Mouse (Mus musculus) stomach, embryonic 14.5 days (tissue): ENCODE results near the gene Hacl1. TPM values are rescaled to one million over a fixed set of nuclear protein-coding genes. Genes with fewer than 3 reads are reported as not detected.
"Not testable (repeated sequence)": the region's sequence is repeated elsewhere in the genome, so short reads cannot be mapped to it uniquely, and the experiment has no call there.

ENCODE experiments used
- ATAC-seq: fragments of 200-750 bp; cut with Nextera tagmentation; 2 replicates; pipeline ENCODE4 v1.8.0; 2017; ENCODE audit warnings: low read depth, moderate TSS enrichment; ENCODE audit not compliant: insufficient number of reproducible peaks, insufficient read depth, low FRiP score
- H3K27ac ChIP-seq: fragments of 300-500 bp; sonication (generic); 2 replicates; pipeline ENCODE4 v1.5.1; 2014; ENCODE audit warnings: mild to moderate bottlenecking, low read length, moderate library complexity, mixed read lengths
- H3K27me3 ChIP-seq: fragments of 300-500 bp; sonication (generic); 2 replicates; pipeline ENCODE4 v1.6.1; 2014; ENCODE audit warnings: low read length, control low read depth, mixed read lengths; ENCODE audit not compliant: control insufficient read depth, insufficient read depth
- H3K36me3 ChIP-seq: fragments of 300-500 bp; sonication (generic); 2 replicates; pipeline ENCODE4 v1.6.1; 2014; ENCODE audit warnings: mild to moderate bottlenecking, control low read depth, low read length, moderate library complexity, mixed read lengths; ENCODE audit not compliant: control insufficient read depth, insufficient read depth
- H3K4me1 ChIP-seq: fragments of 300-500 bp; sonication (generic); 2 replicates; pipeline ENCODE4 v1.6.1; 2014; ENCODE audit warnings: low read length, control low read depth, mixed read lengths; ENCODE audit not compliant: control insufficient read depth, insufficient read depth
- H3K4me2 ChIP-seq: fragments of 300-500 bp; sonication (generic); replicated peaks from 2 replicates; pipeline ENCODE4 v1.6.1; 2014; ENCODE audit warnings: low read depth, low read length, control low read depth
- H3K4me3 ChIP-seq: fragments of 300-500 bp; sonication (generic); 2 replicates; pipeline ENCODE4 v1.5.1; 2014; ENCODE audit warnings: low read depth, low read length, control low read depth
- H3K9ac ChIP-seq: fragments of 300-500 bp; sonication (generic); replicated peaks from 2 replicates; pipeline ENCODE4 v1.6.1; 2014; ENCODE audit warnings: low read depth, mild to moderate bottlenecking, control low read depth, low read length, moderate library complexity, mixed read lengths
- H3K9me3 ChIP-seq: fragments of 300-500 bp; sonication (generic); 2 replicates; pipeline ENCODE4 v1.6.1; 2016; ENCODE audit warnings: low read depth, low read length, control low read depth; ENCODE audit not compliant: control insufficient read depth
- WGBS: fragments of 180-500 bp; shearing (Covaris S2); extraction: QIAGEN DNeasy Blood & Tissue Kit; methylation state at CpG from one replicate; pipeline ENCODE4 v1.1.7; 2014; 5-methylcytosine and 5-hydroxymethylcytosine counted together
- polyA plus RNA-seq: library from polyadenylated mRNA; unstranded; fragments of >200 nt; fragmentation: Nextera tagmentation; extraction: Ambion mirVana; gene quantifications from 2 replicates; pipeline ENCODE4 v1.2.1, GENCODE M21; 2014

The Hacl1 gene
- polyA plus RNA-seq, 1 experiment from 2014 or later = 11.1 TPM

GRCm38 (mm10) chr14:31622748-31623147 lies 18.3 kb downstream of the Hacl1 start:
- Histone ChIP-seq H3K4me1 (no peaks in the 10 kb centered on the region), H3K4me3 (no peak overlapping the region), H3K36me3 (no peaks in the 10 kb centered on the region), H3K9ac (no peak overlapping the region), H3K27ac (no peak overlapping the region), H3K4me2 (no peak overlapping the region), H3K9me3 (no peaks in the 10 kb centered on the region), H3K27me3 (no peaks in the 10 kb centered on the region)
- 83% methylated on average over 12 of the region's 12 CpGs for WGBS
- ATAC-seq = no peak

GRCm38 (mm10) chr14:31620591-31621223 lies 20.4 kb downstream of the Hacl1 start:
- WGBS = 64% methylated on average over 9 of the region's 9 CpGs
- no peak for ATAC-seq
- H3K9ac ChIP-seq = no peak overlapping the region
- H3K4me2 ChIP-seq = no peak overlapping the region
- no peak overlapping the region for H3K4me3 ChIP-seq
- no peaks in the 10 kb centered on the region for H3K9me3 ChIP-seq
- H3K27me3 ChIP-seq = no peaks in the 10 kb centered on the region
- H3K36me3 ChIP-seq = no peaks in the 10 kb centered on the region
- H3K27ac ChIP-seq = no peak overlapping the region
- no peaks in the 10 kb centered on the region for H3K4me1 ChIP-seq

DNA sequence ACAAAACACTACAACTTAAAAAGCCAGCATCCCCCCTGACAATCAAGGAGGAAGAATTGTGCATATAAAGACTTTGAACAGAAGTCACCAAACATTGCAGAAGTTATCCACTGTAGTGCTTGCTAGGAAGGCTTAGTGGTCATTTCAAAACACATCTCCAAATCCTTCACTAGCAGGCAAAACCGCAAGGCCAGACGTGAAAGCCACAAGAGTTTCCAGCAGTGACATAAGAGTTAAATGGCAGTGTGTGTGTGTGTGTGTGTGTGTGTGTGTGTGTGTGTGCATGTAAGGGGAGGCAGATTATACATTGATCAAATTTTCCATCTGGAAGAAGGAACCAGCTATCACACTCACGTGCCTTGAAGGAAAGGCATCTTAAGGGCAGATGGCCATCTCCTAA lies 23.1 kb downstream of the Hacl1 start:
- WGBS = 70% methylated on average over 3 of the region's 3 CpGs
- no peak overlapping the region for H3K4me2 ChIP-seq
- H3K4me3 ChIP-seq = no peak overlapping the region
- no peaks in the 10 kb centered on the region for H3K27me3 ChIP-seq
- no peak overlapping the region for H3K9ac ChIP-seq
- H3K9me3 ChIP-seq = no peaks in the 10 kb centered on the region
- H3K36me3 ChIP-seq = no peaks in the 10 kb centered on the region
- no peaks in the 10 kb centered on the region for H3K4me1 ChIP-seq
- H3K27ac ChIP-seq = no peak overlapping the region
- no peak for ATAC-seq

GRCm38 (mm10) chr14:31617204-31617603 lies 23.9 kb downstream of the Hacl1 start:
- no peaks in the 10 kb centered on the region for H3K27me3 ChIP-seq
- no peaks in the 10 kb centered on the region for H3K9me3 ChIP-seq
- H3K27ac ChIP-seq = no peak overlapping the region
- H3K4me3 ChIP-seq = no peak overlapping the region
- no peak overlapping the region for H3K4me2 ChIP-seq
- no peak overlapping the region for H3K9ac ChIP-seq
- ATAC-seq = no peak
- H3K36me3 ChIP-seq = no peaks in the 10 kb centered on the region
- H3K4me1 ChIP-seq = no peaks in the 10 kb centered on the region
- 87% methylated on average over 9 of the region's 9 CpGs for WGBS

GRCm38 (mm10) chr14:31613671-31614070 lies 27.4 kb downstream of the Hacl1 start:
- Histone ChIP-seq H3K4me3 (no peak overlapping the region), H3K9ac (no peak overlapping the region), H3K27ac (no peak overlapping the region), H3K9me3 (no peaks in the 10 kb centered on the region), H3K36me3 (no peaks in the 10 kb centered on the region), H3K27me3 (no peaks in the 10 kb centered on the region), H3K4me2 (no peak overlapping the region), H3K4me1 (no peaks in the 10 kb centered on the region)
- ATAC-seq = no peak
- WGBS = 86% methylated on average over 5 of the region's 5 CpGs

GRCm38 (mm10) chr14:31611986-31612385 lies 29.1 kb downstream of the Hacl1 start:
- no peak for ATAC-seq
- no peak overlapping the region for H3K4me2 ChIP-seq
- no peak overlapping the region for H3K9ac ChIP-seq
- no peaks in the 10 kb centered on the region for H3K9me3 ChIP-seq
- WGBS = 64% methylated on average over 4 of the region's 4 CpGs
- H3K36me3 ChIP-seq = no peaks in the 10 kb centered on the region
- no peaks in the 10 kb centered on the region for H3K27me3 ChIP-seq
- H3K4me3 ChIP-seq = no peak overlapping the region
- H3K27ac ChIP-seq = no peak overlapping the region
- H3K4me1 ChIP-seq = no peaks in the 10 kb centered on the region

DNA sequence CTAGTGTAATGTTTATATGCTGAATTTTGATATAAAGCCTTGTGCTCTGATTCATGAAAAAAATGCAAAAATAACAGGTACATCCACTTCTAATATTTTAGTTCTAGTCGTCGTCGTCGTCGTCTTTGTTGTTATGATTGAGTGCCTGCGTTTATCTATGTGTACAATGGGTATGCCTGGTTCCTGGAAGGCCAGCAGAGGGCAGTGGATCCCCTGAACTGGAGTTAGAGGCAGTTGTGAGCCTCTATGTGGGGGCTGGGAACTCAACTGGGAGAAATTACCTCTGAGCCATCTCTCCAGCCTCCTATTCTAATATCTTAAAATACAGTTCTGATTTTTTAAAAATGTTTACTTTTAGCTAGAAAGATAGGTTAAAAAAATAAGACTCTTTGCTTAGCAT lies 35.6 kb downstream of the Hacl1 start:
- Histone ChIP-seq H3K27ac (no peak overlapping the region), H3K36me3 (no peaks in the 10 kb centered on the region), H3K4me3 (no peak overlapping the region), H3K4me2 (no peak overlapping the region), H3K9ac (no peak overlapping the region), H3K9me3 (no peaks in the 10 kb centered on the region), H3K4me1 (no peaks in the 10 kb centered on the region), H3K27me3 (no peaks in the 10 kb centered on the region)
- 51% methylated on average over 6 of the region's 6 CpGs for WGBS
- ATAC-seq = no peak

DNA sequence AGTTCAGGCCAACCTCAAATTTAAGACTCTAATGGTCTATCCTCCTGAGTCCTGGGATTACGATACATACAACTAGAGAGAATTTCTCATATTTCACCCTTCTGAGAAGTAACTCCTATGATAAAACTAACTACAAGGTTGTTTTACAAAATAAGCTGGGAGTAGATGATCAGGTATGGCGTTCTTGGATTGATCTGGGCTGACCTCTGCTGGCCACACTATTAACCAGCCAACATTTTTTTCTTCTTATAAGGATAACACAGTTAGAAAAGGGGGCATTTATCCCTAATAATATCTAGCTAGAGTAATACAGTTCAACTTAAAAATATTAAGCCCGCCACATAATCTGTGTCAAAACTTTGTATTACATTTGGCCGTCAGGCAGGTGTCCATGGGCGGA lies 36.2 kb downstream of the Hacl1 start:
- no peak overlapping the region for H3K27ac ChIP-seq
- H3K9me3 ChIP-seq = no peaks in the 10 kb centered on the region
- no peaks in the 10 kb centered on the region for H3K4me1 ChIP-seq
- H3K9ac ChIP-seq = no peak overlapping the region
- H3K4me2 ChIP-seq = no peak overlapping the region
- H3K27me3 ChIP-seq = no peaks in the 10 kb centered on the region
- H3K4me3 ChIP-seq = no peak overlapping the region
- ATAC-seq = no peak
- 75% methylated on average over 5 of the region's 5 CpGs for WGBS
- H3K36me3 ChIP-seq = no peaks in the 10 kb centered on the region

- ATAC-seq, H3K4me3 ChIP-seq, H3K4me2 ChIP-seq, H3K4me1 ChIP-seq, H3K27me3 ChIP-seq, H3K9me3 ChIP-seq, H3K36me3 ChIP-seq, H3K27ac ChIP-seq, H3K9ac ChIP-seq: not testable (repeated sequence)
- WGBS = 86% methylated on average over 6 of the region's 6 CpGs
These were observed 38.5 kb downstream of the Hacl1 start for GRCm38 (mm10) chr14:31602616-31602979.
